Comparison of ENCODE assay signal across 20 mouse cellular contexts in the genomic region with DNA sequence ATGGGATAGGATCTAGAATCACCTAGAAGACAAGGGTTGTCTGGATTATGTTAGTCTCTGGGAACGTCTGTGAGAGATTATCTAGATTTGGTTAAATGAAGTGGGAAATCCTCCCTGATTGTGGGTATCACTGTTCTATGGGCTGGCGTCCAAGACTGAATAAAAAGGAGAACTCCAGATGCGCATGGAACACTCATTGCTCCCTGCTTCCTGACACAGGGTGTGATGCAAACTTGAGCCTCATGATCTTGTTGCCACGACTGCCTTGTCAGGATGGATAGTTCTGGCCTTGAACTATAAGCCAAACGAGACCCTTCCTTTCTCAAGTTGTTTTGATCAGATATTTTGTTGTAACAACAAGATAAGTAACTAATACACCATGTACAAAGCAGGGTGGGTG. TPM values are rescaled to one million over a fixed set of nuclear protein-coding genes. Genes with fewer than 3 reads are reported as not detected.
DNase-seq lines count a peak whose midpoint lies in the region; ATAC-seq lines count a peak whose summit lies in the region.
"Had no signal": no experiment of that assay in that cellular context is flagged by ENCODE, and none has a peak within 500 bp of the region (broad histone marks: within the 10 kb centered on the region; RNA-seq: fewer than 3 reads in every experiment).

No protein-coding gene starts in this region.

- no peak for DNase-seq in frontal cortex, postnatal 10 days (ENCODE audit: low spot score in 2 of 2)
- DNase-seq in right cerebral cortex, adult 2 months (ENCODE audit: low spot score in 2 of 2), result no peak
- DNase-seq: adrenal gland, adult 2 months; adrenal gland, postnatal 10 days; adrenal gland, postnatal 25 days; cerebellum, adult 11 months; cerebellum, adult 18-20 months; cerebellum, adult 8-10 months; cerebellum, adult 9-11 months; cerebellum, postnatal 14 days; cerebellum, postnatal 36 days; forebrain, postnatal 0 days had no signal

- ATAC-seq in common myeloid progenitor, adult 5-6 weeks (replicated peaks; ENCODE audit: low read depth, poor library complexity, severe bottlenecking), result peak; percentile 66
- peak; percentile 71 for ATAC-seq in granulocyte monocyte progenitor cell, adult 5-6 weeks (replicated peaks; ENCODE audit: poor library complexity, severe bottlenecking)
- ATAC-seq in megakaryocyte progenitor cell, adult 5-6 weeks (replicated peaks; ENCODE audit: poor library complexity), result peak; percentile 72
- ATAC-seq: forebrain, embryonic 13.5 days; forebrain, embryonic 15.5 days; forebrain, postnatal 0 days had no signal

RNA-seq across cellular contexts. Expression of gene Mrgpra6, which starts 33.9 kb away (rescaled TPM):
- total RNA-seq in common myeloid progenitor, adult 5-6 weeks (2017), result not detected in 2 replicates
- not detected in 2 replicates for total RNA-seq in granulocyte monocyte progenitor cell, adult 5-6 weeks (2014; fragmentation: Nextera tagmentation)
- not detected in 2 replicates for total RNA-seq in granulocyte monocyte progenitor cell, adult 5-6 weeks (2017)
- not detected in 2 replicates for total RNA-seq in megakaryocyte progenitor cell, adult 5-6 weeks (2015)
- not detected in 2 replicates for total RNA-seq in megakaryocyte progenitor cell, adult 5-6 weeks (2017)
- total RNA-seq: adrenal gland, adult 2 months; adrenal gland, postnatal 10 days; adrenal gland, postnatal 25 days; adrenal gland, postnatal 4 days; ES-E14; forebrain, postnatal 0 days; MEL had no signal

RNA-seq across cellular contexts. Expression of gene Ptpn5, which starts 37.3 kb away (rescaled TPM):
- total RNA-seq in common myeloid progenitor, adult 5-6 weeks (2017), result not detected in 2 replicates
- not detected in 2 replicates for total RNA-seq in granulocyte monocyte progenitor cell, adult 5-6 weeks (2014; fragmentation: Nextera tagmentation)
- not detected in 2 replicates for total RNA-seq in granulocyte monocyte progenitor cell, adult 5-6 weeks (2017)
- not detected in 2 replicates for total RNA-seq in megakaryocyte progenitor cell, adult 5-6 weeks (2015)
- not detected in 2 replicates for total RNA-seq in megakaryocyte progenitor cell, adult 5-6 weeks (2017)
- total RNA-seq: MEL had no signal
